Mouse (Mus musculus) ovary, postnatal 14 days (tissue): Measurements from ENCODE around the gene D430042O09Rik.

Experiments
- DNase-seq: peaks from one replicate; pipeline ENCODE4 v3.0.0; 2022; ENCODE audit warnings: low spot score

The D430042O09Rik gene

DNA sequence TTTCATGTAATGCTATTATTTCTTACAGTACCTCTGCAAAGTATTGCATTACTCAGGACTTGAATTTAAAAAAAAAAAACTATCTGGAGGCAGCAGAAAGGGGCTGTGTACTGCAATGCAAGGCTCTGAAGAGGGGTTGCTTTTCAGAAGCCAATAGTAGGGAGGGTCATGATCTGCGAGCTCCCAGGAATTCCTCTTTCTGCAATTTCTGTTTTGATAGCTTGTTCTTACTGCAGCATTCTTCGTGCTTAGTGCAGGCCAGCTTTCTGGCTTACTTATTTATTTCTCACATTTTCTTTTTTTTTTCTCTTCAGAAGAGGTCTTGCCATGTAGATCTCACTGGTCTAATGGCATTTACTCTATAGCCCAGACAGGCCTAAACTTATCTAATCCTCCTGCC, 32.8 kb downstream of the D430042O09Rik start:
- no peak for DNase-seq

- no peak for DNase-seq
Observed at GRCm38 (mm10) chr7:125741271-125741703, 33.6 kb downstream of the D430042O09Rik start.

- DNase-seq: no peak
Observed at GRCm38 (mm10) chr7:125744774-125745173, 37.1 kb downstream of the D430042O09Rik start.

- no peak for DNase-seq
Observed at GRCm38 (mm10) chr7:125746621-125747315, 39.1 kb downstream of the D430042O09Rik start.

DNA sequence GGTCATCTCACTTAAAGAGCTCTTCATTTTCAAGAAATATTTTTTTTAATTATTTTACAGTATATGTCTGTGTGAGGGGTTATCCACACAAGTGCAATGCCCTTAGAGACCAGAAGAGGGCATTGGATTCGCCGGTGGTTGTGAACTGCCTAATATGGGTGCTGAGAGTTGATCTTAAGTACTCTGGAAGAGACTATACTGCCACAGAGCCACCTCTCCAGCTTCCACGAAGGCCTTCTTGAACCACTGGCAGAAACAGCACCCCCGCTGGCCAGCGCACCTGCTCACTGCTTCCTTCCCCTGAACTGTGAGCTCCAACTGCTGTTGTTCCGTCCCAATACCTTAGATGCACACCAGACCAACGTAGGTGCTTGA, 39.6 kb downstream of the D430042O09Rik start:
- DNase-seq: no peak

DNA sequence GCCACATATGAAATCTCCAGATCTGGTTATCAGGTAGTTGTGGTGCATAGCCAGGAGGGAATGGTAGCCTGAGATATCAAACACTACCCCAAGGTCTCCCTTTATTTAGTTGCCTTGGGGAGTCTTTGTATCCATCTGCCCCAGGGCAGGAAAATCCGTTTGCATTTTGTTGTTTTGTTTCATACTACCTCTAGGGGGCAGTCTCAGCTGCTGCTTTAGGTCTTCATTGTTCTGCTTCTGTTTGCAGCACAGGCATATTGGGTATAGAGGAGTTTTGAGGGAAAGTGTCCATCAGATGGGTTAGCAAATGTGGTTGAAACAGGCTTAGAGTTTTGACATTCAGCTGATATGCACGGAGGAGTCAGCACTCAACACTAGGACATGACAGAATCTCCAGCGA, 40.5 kb downstream of the D430042O09Rik start:
- DNase-seq: no peak

- no peak for DNase-seq
Observed at GRCm38 (mm10) chr7:125752699-125753325, 45.1 kb downstream of the D430042O09Rik start.

- DNase-seq: no peak
Observed at GRCm38 (mm10) chr7:125753326-125753715, 45.6 kb downstream of the D430042O09Rik start.

- DNase-seq: no peak
Observed at GRCm38 (mm10) chr7:125756806-125757205, 49.1 kb downstream of the D430042O09Rik start.

DNA sequence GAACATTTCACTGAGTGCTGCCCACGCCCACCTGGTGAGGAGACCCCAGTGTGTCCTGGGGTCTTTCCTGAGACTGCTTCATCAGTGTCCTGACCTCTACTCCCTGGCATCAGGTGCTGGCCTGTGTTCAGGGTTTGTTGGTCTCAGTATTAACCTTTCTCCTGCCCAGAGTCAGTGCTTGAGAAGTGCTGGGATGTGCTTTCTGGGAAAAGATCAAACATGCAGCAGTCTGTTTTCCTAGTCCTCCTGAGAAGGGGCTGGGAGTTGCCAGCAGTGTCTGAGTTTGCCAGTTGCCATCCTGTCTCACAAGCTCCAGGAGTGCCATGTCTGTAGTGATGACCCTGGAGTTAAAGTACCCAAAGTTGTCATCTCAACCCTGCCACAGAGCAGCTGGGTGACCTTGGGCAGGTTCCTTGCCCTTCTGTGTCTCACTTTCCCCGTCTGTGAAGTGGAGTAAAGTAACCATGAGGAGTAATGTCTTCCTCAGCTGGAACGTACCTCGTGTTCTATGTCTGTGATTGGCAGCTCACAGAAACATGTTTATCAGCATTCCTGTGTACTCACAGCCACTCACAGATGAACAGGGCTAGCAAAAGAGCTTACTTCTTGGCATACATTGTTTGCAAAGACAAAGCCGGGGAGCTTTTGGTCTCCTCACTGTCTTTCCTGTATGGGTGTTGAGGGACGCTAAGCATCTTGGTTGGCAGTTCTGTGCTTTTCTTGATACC, 50.4 kb downstream of the D430042O09Rik start:
- no peak for DNase-seq

GRCm38 (mm10) chr7:125762289-125762688, 54.6 kb downstream of the D430042O09Rik start:
- DNase-seq: no peak

- DNase-seq: no peak
Observed at GRCm38 (mm10) chr7:125762883-125763830, 55.5 kb downstream of the D430042O09Rik start.

DNA sequence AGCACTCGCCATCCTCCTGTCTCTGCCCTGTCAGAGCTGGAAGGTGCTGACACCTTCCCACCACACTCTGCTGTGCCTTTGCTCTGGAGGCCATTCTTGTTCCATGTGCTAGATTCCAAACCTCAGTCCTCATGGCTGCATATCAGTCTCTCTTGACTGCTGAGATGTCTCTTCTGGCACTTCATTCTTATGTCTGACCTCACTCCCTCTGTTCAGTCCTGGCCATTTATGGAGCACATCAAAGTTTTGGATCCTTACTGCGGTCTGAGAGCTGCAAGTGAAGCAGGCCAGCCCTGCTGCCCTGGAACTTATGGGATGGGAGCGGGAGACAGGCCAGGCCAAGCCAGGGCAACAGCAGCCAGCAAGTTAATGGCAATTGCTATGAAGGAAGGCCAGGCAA, 56.7 kb downstream of the D430042O09Rik start:
- DNase-seq: no peak

DNA sequence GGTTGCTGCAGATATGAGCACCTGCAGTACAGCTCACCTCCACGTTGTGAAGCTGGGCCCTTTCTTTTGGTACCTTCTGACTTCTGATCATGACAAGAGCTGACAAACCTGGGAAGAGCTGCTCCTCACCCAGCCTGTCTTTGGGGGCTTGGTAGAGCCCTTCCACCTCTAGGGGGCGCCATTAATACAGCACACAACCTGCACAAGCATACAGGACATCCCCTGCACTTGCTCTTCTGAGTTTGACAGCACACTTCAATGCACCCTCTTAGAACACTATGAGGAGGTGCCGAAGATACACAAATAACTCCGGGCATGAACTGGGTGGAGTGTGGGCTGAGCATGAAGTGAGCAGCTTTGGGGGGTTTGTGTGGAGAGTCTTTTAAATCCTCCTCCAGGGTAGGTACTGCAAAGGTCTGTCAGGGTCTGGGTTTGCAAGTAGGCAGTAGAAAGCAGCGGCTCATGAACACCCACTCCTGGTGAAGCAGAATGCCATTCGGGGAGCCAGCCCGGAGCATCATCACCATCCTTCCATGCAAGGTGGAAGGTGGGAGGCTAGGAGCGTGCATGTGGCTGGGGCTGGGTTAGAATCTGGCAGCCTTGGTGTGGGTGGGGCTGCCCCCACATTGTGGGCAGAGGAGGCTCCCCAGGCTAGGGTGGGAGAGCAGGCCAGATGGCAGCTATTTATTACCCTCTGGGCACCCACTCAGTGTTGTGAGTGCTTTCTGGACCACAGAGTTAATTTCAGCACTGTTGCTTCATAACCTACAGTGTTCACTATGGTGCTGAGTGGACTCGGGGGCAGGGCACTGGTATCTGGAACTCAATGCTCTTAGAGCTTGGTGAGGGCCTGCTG, 59.5 kb downstream of the D430042O09Rik start:
- peak; percentile 33 for DNase-seq

- peak; percentile 22 for DNase-seq
Observed at GRCm38 (mm10) chr7:125772961-125773571, 65.4 kb downstream of the D430042O09Rik start.

- no peak for DNase-seq
Observed at GRCm38 (mm10) chr7:125783206-125783605, 75.5 kb downstream of the D430042O09Rik start.

GRCm38 (mm10) chr7:125786105-125786504, 78.4 kb downstream of the D430042O09Rik start:
- DNase-seq: no peak

DNA sequence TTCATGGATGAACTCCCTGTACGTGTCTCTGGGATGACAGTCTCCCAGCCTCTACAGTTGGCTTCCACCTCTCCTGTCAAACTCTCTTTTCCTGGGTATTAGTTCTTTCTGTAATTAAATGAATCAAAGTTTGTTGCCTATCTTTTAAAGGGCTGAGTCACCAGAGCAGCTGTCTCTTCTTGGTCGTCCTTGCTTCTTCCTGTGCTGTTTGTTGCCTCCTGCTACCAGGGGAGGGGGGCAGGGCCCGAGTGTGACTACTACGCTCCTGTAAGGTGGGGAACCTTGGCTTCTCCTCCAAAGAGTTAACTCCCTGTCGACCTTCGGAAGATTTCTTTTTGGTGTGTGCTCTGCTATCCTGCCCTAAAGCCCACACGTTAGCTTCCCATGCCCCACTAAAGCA, 79.4 kb downstream of the D430042O09Rik start:
- no peak for DNase-seq

DNA sequence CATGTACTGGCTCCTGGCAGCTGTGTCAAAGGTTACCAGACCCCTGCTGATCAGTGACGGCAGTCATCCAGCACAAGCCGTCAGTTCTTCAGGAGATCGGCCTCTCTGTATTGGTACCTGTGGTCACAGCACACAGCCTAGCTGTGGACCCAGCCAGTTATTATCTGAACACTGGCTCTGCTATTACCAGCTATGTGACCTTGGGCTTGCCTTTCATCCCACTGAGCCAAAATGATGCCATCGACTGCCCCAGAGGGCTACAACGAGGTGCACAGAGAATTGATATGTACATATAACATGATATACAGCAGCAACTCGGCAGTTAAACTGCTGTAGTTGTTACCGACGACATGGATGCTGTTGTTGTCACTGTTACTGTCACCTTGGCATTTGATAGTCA, 82.4 kb downstream of the D430042O09Rik start:
- no peak for DNase-seq

- DNase-seq: no peak
Observed at GRCm38 (mm10) chr7:125806571-125806970, 98.9 kb downstream of the D430042O09Rik start.

DNA sequence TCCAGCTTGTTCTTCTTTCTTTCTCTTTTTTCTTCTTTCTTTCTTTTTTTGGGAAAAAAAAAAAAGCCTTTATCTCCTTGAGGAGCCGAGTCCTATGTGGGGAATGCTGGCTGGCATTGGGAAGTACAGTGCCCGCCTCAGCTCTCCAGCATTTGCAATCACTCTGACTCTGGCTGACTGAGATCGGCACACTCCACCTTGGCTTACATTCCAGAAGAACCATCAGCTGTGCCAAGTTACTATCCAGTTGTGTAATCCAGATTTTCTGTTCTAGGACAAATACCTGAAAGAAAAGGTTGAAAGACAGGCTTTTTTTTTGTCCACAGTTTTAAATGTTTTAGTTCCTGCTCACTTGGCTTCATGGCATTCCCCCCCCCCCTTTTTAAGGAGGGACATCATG, 100.5 kb downstream of the D430042O09Rik start:
- no peak for DNase-seq
